Comparison of ENCODE assay signal across 9 mouse cellular contexts in genomic region chr11:106640059-106640458, GRCm38 (mm10). TPM values are rescaled to one million over a fixed set of nuclear protein-coding genes. Genes with fewer than 3 reads are reported as not detected.
DNase-seq lines count a peak whose midpoint lies in the region; ATAC-seq and TF ChIP-seq lines count a peak whose summit lies in the region.
"Had no signal": no experiment of that assay in that cellular context is flagged by ENCODE, and none has a peak within 500 bp of the region (broad histone marks: within the 10 kb centered on the region; RNA-seq: fewer than 3 reads in every experiment).

No protein-coding gene starts in this region.

- peaks cover 20% of the 10 kb centered on the region for H3K4me1 ChIP-seq in intestine, embryonic 14.5 days (replicated peaks; ENCODE audit: control insufficient read depth, insufficient read depth, low read length)
- no peaks in the 10 kb centered on the region for H3K4me1 ChIP-seq in intestine, postnatal 0 days (replicated peaks; ENCODE audit: control insufficient read depth, insufficient read depth, low read length)
- no peaks in the 10 kb centered on the region for H3K4me1 ChIP-seq in midbrain, embryonic 11.5 days (ENCODE audit: control insufficient read depth, insufficient read depth, low read length)
- peaks cover 12% of the 10 kb centered on the region for H3K4me1 ChIP-seq in midbrain, embryonic 16.5 days (ENCODE audit: control insufficient read depth, insufficient read depth, low read length)
- H3K4me1 ChIP-seq in liver, embryonic 11.5 days (replicated peaks; ENCODE audit: control insufficient read depth, insufficient read depth, low read length): peaks cover 18% of the 10 kb centered on the region

- WGBS in intestine, embryonic 14.5 days: 6% methylated on average over 9 of the region's 9 CpGs
- WGBS in intestine, postnatal 0 days: 23% methylated on average over 9 of the region's 9 CpGs
- 31% methylated on average over 8 of the region's 9 CpGs for WGBS in midbrain, embryonic 11.5 days
- 29% methylated on average over 7 of the region's 9 CpGs for WGBS in midbrain, embryonic 16.5 days
- 12% methylated on average over 9 of the region's 9 CpGs for WGBS in liver, embryonic 11.5 days

- H3K36me3 ChIP-seq in intestine, embryonic 14.5 days (ENCODE audit: control insufficient read depth, insufficient read depth, low read length): no peaks in the 10 kb centered on the region
- no peaks in the 10 kb centered on the region for H3K36me3 ChIP-seq in intestine, postnatal 0 days (ENCODE audit: control insufficient read depth, insufficient read depth)
- H3K36me3 ChIP-seq in midbrain, embryonic 11.5 days (ENCODE audit: control insufficient read depth, insufficient read depth, low read length): no peaks in the 10 kb centered on the region
- no peaks in the 10 kb centered on the region for H3K36me3 ChIP-seq in midbrain, embryonic 16.5 days (ENCODE audit: control insufficient read depth, insufficient read depth, low read length)
- H3K36me3 ChIP-seq in liver, embryonic 11.5 days (ENCODE audit: control insufficient read depth, insufficient read depth, low read length): no peaks in the 10 kb centered on the region

- DNase-seq in intestine, embryonic 14.5 days (ENCODE audit: low spot score): no peak
- DNase-seq in midbrain, embryonic 11.5 days (ENCODE audit: low spot score, missing footprints): peak; percentile 81
- no peak for DNase-seq in liver, embryonic 11.5 days (ENCODE audit: low spot score)
- DNase-seq in thymus, postnatal 25 days: no peak
- no peak for DNase-seq in thymus, postnatal 0 days (ENCODE audit: low spot score)
- DNase-seq: cerebellum, adult 9-11 months had no signal

- no peak overlapping the region for H3K4me3 ChIP-seq in intestine, embryonic 14.5 days (ENCODE audit: low read depth, low read length)
- H3K4me3 ChIP-seq in intestine, postnatal 0 days (ENCODE audit: low read depth, low read length): no peak overlapping the region
- no peak overlapping the region for H3K4me3 ChIP-seq in midbrain, embryonic 11.5 days (ENCODE audit: low read depth, low read length)
- H3K4me3 ChIP-seq in midbrain, embryonic 16.5 days (ENCODE audit: low read depth, low read length): no peak overlapping the region
- H3K4me3 ChIP-seq in liver, embryonic 11.5 days (ENCODE audit: low read depth, low read length): no peak overlapping the region
- H3K4me3 ChIP-seq: layer of hippocampus, adult 2 months had no signal

- ATAC-seq in intestine, embryonic 14.5 days (replicated peaks; ENCODE audit: low FRiP score, low TSS enrichment, low read depth): no peak
- ATAC-seq in intestine, postnatal 0 days: no peak
- no peak for ATAC-seq in midbrain, embryonic 11.5 days (ENCODE audit: low FRiP score)
- no peak for ATAC-seq in midbrain, embryonic 16.5 days
- no peak for ATAC-seq in liver, embryonic 11.5 days (replicated peaks; ENCODE audit: low FRiP score)

- no peak overlapping the region; the same call in 1 of the 2 replicates for H3K4me2 ChIP-seq in intestine, embryonic 14.5 days (ENCODE audit: low read length)
- no peak overlapping the region for H3K4me2 ChIP-seq in intestine, postnatal 0 days (replicated peaks; ENCODE audit: low read depth)
- H3K4me2 ChIP-seq in midbrain, embryonic 11.5 days: no peak overlapping the region
- H3K4me2 ChIP-seq in midbrain, embryonic 16.5 days (ENCODE audit: low read length): no peak overlapping the region
- 0 out of 2 replicates have a peak overlapping the region, but pooled peaks have one; percentile 30 for H3K4me2 ChIP-seq in liver, embryonic 11.5 days

- no peaks in the 10 kb centered on the region for H3K27me3 ChIP-seq in intestine, embryonic 14.5 days (replicated peaks; ENCODE audit: control insufficient read depth, insufficient read depth, low read length)
- no peaks in the 10 kb centered on the region for H3K27me3 ChIP-seq in intestine, postnatal 0 days (replicated peaks; ENCODE audit: control insufficient read depth, insufficient read depth, low read length)
- H3K27me3 ChIP-seq in midbrain, embryonic 11.5 days (ENCODE audit: control insufficient read depth, insufficient read depth, low read length): no peaks in the 10 kb centered on the region
- H3K27me3 ChIP-seq in midbrain, embryonic 16.5 days (ENCODE audit: control insufficient read depth, insufficient read depth, low read depth, low read length): no peaks in the 10 kb centered on the region
- H3K27me3 ChIP-seq in liver, embryonic 11.5 days (replicated peaks; ENCODE audit: control insufficient read depth, insufficient read depth, low read length): no peaks in the 10 kb centered on the region

- TF ChIP-seq CTCF in intestine, postnatal 0 days (IDR thresholded peaks at IDR 0.05; ENCODE audit: low read depth): no peak

- H3K27ac ChIP-seq in intestine, embryonic 14.5 days (ENCODE audit: low read depth): peak overlapping the region; percentile 40; the same call in 1 of the 2 replicates
- no peak overlapping the region for H3K27ac ChIP-seq in intestine, postnatal 0 days (ENCODE audit: low read depth, low read length)
- H3K27ac ChIP-seq in midbrain, embryonic 11.5 days (ENCODE audit: low read depth, low read length): no peak overlapping the region
- H3K27ac ChIP-seq in midbrain, embryonic 16.5 days (ENCODE audit: low read length): no peak overlapping the region
- H3K27ac ChIP-seq in liver, embryonic 11.5 days (ENCODE audit: low read depth, low read length): no peak overlapping the region
- H3K27ac ChIP-seq: layer of hippocampus, adult 2 months had no signal

- no peaks in the 10 kb centered on the region for H3K9me3 ChIP-seq in intestine, embryonic 14.5 days (ENCODE audit: control insufficient read depth, low read length)
- H3K9me3 ChIP-seq in intestine, postnatal 0 days (ENCODE audit: control insufficient read depth): no peaks in the 10 kb centered on the region
- no peaks in the 10 kb centered on the region for H3K9me3 ChIP-seq in midbrain, embryonic 11.5 days (ENCODE audit: control insufficient read depth, low read length)
- no peaks in the 10 kb centered on the region for H3K9me3 ChIP-seq in midbrain, embryonic 16.5 days (replicated peaks; ENCODE audit: control insufficient read depth, low read length, poor library complexity, severe bottlenecking)
- no peaks in the 10 kb centered on the region for H3K9me3 ChIP-seq in liver, embryonic 11.5 days (ENCODE audit: control insufficient read depth, low read length)

- no peak overlapping the region for H3K9ac ChIP-seq in intestine, embryonic 14.5 days (ENCODE audit: low read length)
- H3K9ac ChIP-seq in intestine, postnatal 0 days (ENCODE audit: low read depth, low read length): no peak overlapping the region
- H3K9ac ChIP-seq in midbrain, embryonic 11.5 days (ENCODE audit: low read length): no peak overlapping the region
- no peak overlapping the region for H3K9ac ChIP-seq in midbrain, embryonic 16.5 days (ENCODE audit: low read depth, low read length)
- H3K9ac ChIP-seq in liver, embryonic 11.5 days (ENCODE audit: low read depth, low read length): no peak overlapping the region

RNA-seq across cellular contexts. Expression of gene Tex2, which starts 26.8 kb away (rescaled TPM):
- 8.9 and 11.6 TPM in 2 replicates for polyA plus RNA-seq in intestine, embryonic 14.5 days (2014; fragmentation: Nextera tagmentation; extraction: Ambion mirVana)
- polyA plus RNA-seq in intestine, postnatal 0 days (2015; fragmentation: Nextera tagmentation; extraction: Ambion mirVana): 17.1 and 19.3 TPM in 2 replicates
- 9.9 and 10.8 TPM in 2 replicates for polyA plus RNA-seq in midbrain, embryonic 11.5 days (2014; fragmentation: Nextera tagmentation; extraction: Ambion mirVana)
- 35.9 and 37.5 TPM in 2 replicates for polyA plus RNA-seq in midbrain, embryonic 16.5 days (2015; fragmentation: Nextera tagmentation; extraction: Ambion mirVana)
- 13.4 and 15.9 TPM in 2 replicates for polyA plus RNA-seq in liver, embryonic 11.5 days (2014; fragmentation: Nextera tagmentation; extraction: Ambion mirVana)
- polyA plus RNA-seq in thymus, postnatal 0 days (2015; fragmentation: Nextera tagmentation; extraction: Ambion mirVana): 7.0 and 7.2 TPM in 2 replicates
